Mouse (Mus musculus) heart, embryonic 15.5 days (tissue): ENCODE measurements around the gene 4933421I07Rik. TPM values are rescaled to one million over a fixed set of nuclear protein-coding genes. Genes with fewer than 3 reads are reported as not detected.

Experiments used
- ATAC-seq: fragments of 200-750 bp; cut with Nextera tagmentation; replicated peaks from 2 replicates; pipeline ENCODE4 v1.8.0; 2017; ENCODE audit warnings: low read depth, moderate TSS enrichment; ENCODE audit not compliant: insufficient number of reproducible peaks, insufficient read depth, low FRiP score
- H3K27ac ChIP-seq: fragments of 300-500 bp; sonication (generic); 2 replicates; pipeline ENCODE4 v1.5.1; 2015; ENCODE audit warnings: mild to moderate bottlenecking, inconsistent platforms
- H3K27me3 ChIP-seq: fragments of 300-500 bp; sonication (generic); 2 replicates; pipeline ENCODE4 v1.6.1; 2015; ENCODE audit warnings: inconsistent platforms
- H3K36me3 ChIP-seq: fragments of 300-500 bp; sonication (generic); 2 replicates; pipeline ENCODE4 v1.6.1; 2015; ENCODE audit warnings: mild to moderate bottlenecking, inconsistent platforms
- H3K4me1 ChIP-seq: fragments of 300-500 bp; sonication (generic); replicated peaks from 2 replicates; pipeline ENCODE4 v1.6.1; 2015; ENCODE audit warnings: inconsistent platforms
- H3K4me2 ChIP-seq: fragments of 300-500 bp; sonication (generic); 2 replicates; pipeline ENCODE4 v1.6.1; 2015; ENCODE audit warnings: inconsistent platforms, mild to moderate bottlenecking, moderate library complexity
- H3K4me3 ChIP-seq: fragments of 300-500 bp; sonication (generic); 2 replicates; pipeline ENCODE4 v1.5.1; 2015; ENCODE audit warnings: mild to moderate bottlenecking, inconsistent platforms
- H3K9ac ChIP-seq: fragments of 300-500 bp; sonication (generic); 2 replicates; pipeline ENCODE4 v1.6.1; 2015; ENCODE audit warnings: mild to moderate bottlenecking, inconsistent platforms
- H3K9me3 ChIP-seq: fragments of 300-500 bp; sonication (generic); replicated peaks from 2 replicates; pipeline ENCODE4 v1.6.1; 2016; ENCODE audit warnings: inconsistent platforms
- WGBS: fragments of 180-500 bp; shearing (Covaris S2); methylation state at CpG from one replicate; pipeline ENCODE4 v1.1.7; 2015; ENCODE audit warnings: mixed read lengths; 5-methylcytosine and 5-hydroxymethylcytosine counted together
- polyA plus RNA-seq: library from polyadenylated mRNA; unstranded; fragments of >200 nt; fragmentation: Nextera tagmentation; extraction: Ambion mirVana; gene quantifications from 2 replicates; pipeline ENCODE4 v1.2.1, GENCODE M21; 2015

The 4933421I07Rik gene
- polyA plus RNA-seq: not detected in 2 replicates

GRCm38 (mm10) chr7:42447850-42448249 lies at the start of gene 4933421I07Rik:
4933421I07Rik (minus strand) TSS chr7:42448120.
- no peak for ATAC-seq
- Histone ChIP-seq H3K27ac (no peak within 1 kb of the TSS), H3K27me3 (no peaks in the 10 kb centered on the region), H3K36me3 (no peaks in the 10 kb centered on the region), H3K4me3 (no peak within 1 kb of the TSS), H3K9me3 (peaks cover 12% of the 10 kb centered on the region; the same call in 1 of the 2 replicates), H3K4me2 (no peak within 1 kb of the TSS), H3K4me1 (no peaks in the 10 kb centered on the region), H3K9ac (no peak within 1 kb of the TSS)
- WGBS: 65% methylated on average over 5 of the region's 5 CpGs

- Histone ChIP-seq H3K4me2 (no peak overlapping the region), H3K27me3 (no peaks in the 10 kb centered on the region), H3K9ac (no peak overlapping the region), H3K4me1 (no peaks in the 10 kb centered on the region), H3K36me3 (peaks cover 4% of the 10 kb centered on the region; the same call in 1 of the 2 replicates), H3K9me3 (no peaks in the 10 kb centered on the region), H3K4me3 (no peak overlapping the region), H3K27ac (no peak overlapping the region)
- 86% methylated on average over 9 of the region's 9 CpGs for WGBS
- ATAC-seq: no peak
These were observed 49.4 kb upstream of the 4933421I07Rik start for GRCm38 (mm10) chr7:42497356-42497755.

GRCm38 (mm10) chr7:42496202-42496601 lies 48.3 kb upstream of the 4933421I07Rik start:
- ATAC-seq: no peak
- Histone ChIP-seq H3K27ac (no peak overlapping the region), H3K9me3 (no peaks in the 10 kb centered on the region), H3K27me3 (no peaks in the 10 kb centered on the region), H3K9ac (no peak overlapping the region), H3K4me1 (no peaks in the 10 kb centered on the region), H3K4me3 (no peak overlapping the region), H3K4me2 (no peak overlapping the region), H3K36me3 (peaks cover 4% of the 10 kb centered on the region; the same call in 1 of the 2 replicates)
- 100% methylated on average over 1 of the region's 1 CpGs for WGBS

- ATAC-seq: no peak
- Histone ChIP-seq H3K4me2 (no peak overlapping the region), H3K9ac (no peak overlapping the region), H3K27ac (no peak overlapping the region), H3K4me1 (no peaks in the 10 kb centered on the region), H3K36me3 (peaks cover 14% of the 10 kb centered on the region), H3K27me3 (no peaks in the 10 kb centered on the region), H3K9me3 (no peaks in the 10 kb centered on the region), H3K4me3 (no peak overlapping the region)
- WGBS: 86% methylated on average over 5 of the region's 5 CpGs
These were observed 42.9 kb upstream of the 4933421I07Rik start for GRCm38 (mm10) chr7:42490859-42491258.

- no peaks in the 10 kb centered on the region for H3K9me3 ChIP-seq
- no peak overlapping the region for H3K4me2 ChIP-seq
- no peak overlapping the region for H3K27ac ChIP-seq
- no peaks in the 10 kb centered on the region for H3K4me1 ChIP-seq
- H3K9ac ChIP-seq: no peak overlapping the region
- no peak for ATAC-seq
- 80% methylated on average over 4 of the region's 4 CpGs for WGBS
- H3K36me3 ChIP-seq: peaks cover 17% of the 10 kb centered on the region
- H3K4me3 ChIP-seq: no peak overlapping the region
- H3K27me3 ChIP-seq: no peaks in the 10 kb centered on the region
These were observed 42.4 kb upstream of the 4933421I07Rik start for GRCm38 (mm10) chr7:42490358-42490757.

- 57% methylated on average over 4 of the region's 4 CpGs for WGBS
These were observed 6.7 kb upstream of the 4933421I07Rik start for GRCm38 (mm10) chr7:42454640-42455039.

GRCm38 (mm10) chr7:42450618-42451017 lies 2.7 kb upstream of the 4933421I07Rik start:
- no peak overlapping the region for H3K9ac ChIP-seq
- no peak for ATAC-seq
- no peak overlapping the region for H3K4me2 ChIP-seq
- no peaks in the 10 kb centered on the region for H3K36me3 ChIP-seq
- no peak overlapping the region for H3K27ac ChIP-seq
- H3K27me3 ChIP-seq: no peaks in the 10 kb centered on the region
- WGBS: 35% methylated on average over 3 of the region's 3 CpGs
- no peak overlapping the region for H3K4me3 ChIP-seq
- peaks cover 12% of the 10 kb centered on the region; the same call in 1 of the 2 replicates for H3K9me3 ChIP-seq
- H3K4me1 ChIP-seq: no peaks in the 10 kb centered on the region

More at GRCm38 (mm10) chr7:42454640-42455039, 6.7 kb upstream of the 4933421I07Rik start:
- Histone ChIP-seq H3K27ac (no peak overlapping the region), H3K4me3 (no peak overlapping the region), H3K36me3 (no peaks in the 10 kb centered on the region), H3K4me1 (no peaks in the 10 kb centered on the region), H3K9ac (no peak overlapping the region), H3K27me3 (no peaks in the 10 kb centered on the region), H3K9me3 (no peaks in the 10 kb centered on the region), H3K4me2 (no peak overlapping the region)
- ATAC-seq: no peak

GRCm38 (mm10) chr7:42447352-42447751 lies 568 bp downstream of the 4933421I07Rik start:
- Histone ChIP-seq H3K9me3 (peaks cover 12% of the 10 kb centered on the region; the same call in 1 of the 2 replicates), H3K4me3 (no peak overlapping the region)
- ATAC-seq: no peak

More at GRCm38 (mm10) chr7:42447352-42447751, 568 bp downstream of the 4933421I07Rik start:
- Histone ChIP-seq H3K4me1 (no peaks in the 10 kb centered on the region), H3K9ac (no peak overlapping the region), H3K27me3 (no peaks in the 10 kb centered on the region), H3K36me3 (no peaks in the 10 kb centered on the region), H3K4me2 (no peak overlapping the region), H3K27ac (no peak overlapping the region)
- 80% methylated on average over 9 of the region's 9 CpGs for WGBS

Other genes with a start within 250 kb of the 4933421I07Rik start
- gene Vmn2r61, start 188.1 kb downstream of the 4933421I07Rik start, polyA plus RNA-seq: not detected in 2 replicates
- gene Zfp141, start 57.6 kb upstream of the 4933421I07Rik start, polyA plus RNA-seq: 3.7 and 5.4 TPM in 2 replicates
- not detected in 2 replicates for gene Gm21028, start 130.5 kb upstream of the 4933421I07Rik start, polyA plus RNA-seq
- gene Zfp977, start 144.4 kb upstream of the 4933421I07Rik start, polyA plus RNA-seq: 0.66 and 0.67 TPM in 2 replicates
- 1.5 and 1.9 TPM in 2 replicates for gene Zfp976, start 194.5 kb upstream of the 4933421I07Rik start, polyA plus RNA-seq
- 5.7 and 6.8 TPM in 2 replicates for gene Zfp975, start 244.6 kb upstream of the 4933421I07Rik start, polyA plus RNA-seq